Mouse (Mus musculus) E14TG2a.4 (cell line): ENCODE results near the gene Shkbp1.

Source experiments
- H3K27me3 ChIP-seq: 2 replicates; pipeline ENCODE4 v1.6.1; 2014; ENCODE audit warnings: low read length, control low read depth; ENCODE audit not compliant: insufficient read depth
- H3K36me3 ChIP-seq: 2 replicates; pipeline ENCODE4 v1.6.1; 2014; ENCODE audit warnings: low read length, control low read depth; ENCODE audit not compliant: insufficient read depth
- H3K4me1 ChIP-seq: replicated peaks from 2 replicates; pipeline ENCODE4 v1.6.1; 2014; ENCODE audit warnings: low read depth, low read length, control low read depth
- H3K4me3 ChIP-seq: replicated peaks from 2 replicates; pipeline ENCODE4 v1.5.1; 2014; ENCODE audit warnings: mild to moderate bottlenecking, low read length
- H3K9me3 ChIP-seq: 2 replicates; pipeline ENCODE4 v1.6.1; 2014; ENCODE audit warnings: low read length, control low read depth
- CTCF ChIP-seq: conservative IDR thresholded peaks from 2 replicates; pipeline ENCODE4 v1.5.1; 2014; ENCODE audit warnings: low read length
- NANOG ChIP-seq: IDR thresholded peaks from 2 replicates; pipeline ENCODE4 v1.6.1; 2014; ENCODE audit warnings: borderline replicate concordance, low read length, mixed read lengths
- POU5F1 ChIP-seq: IDR thresholded peaks from 2 replicates; pipeline ENCODE4 v1.6.1; 2014; ENCODE audit warnings: low read length, borderline replicate concordance

Shkbp1 gene

GRCm38 (mm10) chr7:27333316-27333941 lies 22.4 kb downstream of the Shkbp1 start:
- H3K36me3 ChIP-seq: 0 out of 2 replicates have a peak, but pooled peaks cover 4% of the 10 kb centered on the region
- peaks cover 3% of the 10 kb centered on the region; the same call in 1 of the 2 replicates for H3K27me3 ChIP-seq
- H3K4me1 ChIP-seq: peaks cover 76% of the 10 kb centered on the region
- TF ChIP-seq NANOG (no peak), POU5F1 (no peak), CTCF (no peak)
- H3K9me3 ChIP-seq: no peaks in the 10 kb centered on the region
- H3K4me3 ChIP-seq: peak overlapping the region; percentile 85

- H3K9me3 ChIP-seq: no peaks in the 10 kb centered on the region
- H3K27me3 ChIP-seq: peaks cover 3% of the 10 kb centered on the region; the same call in 1 of the 2 replicates
- TF ChIP-seq CTCF (peak; percentile 89), POU5F1 (no peak), NANOG (no peak)
- H3K4me1 ChIP-seq: peaks cover 76% of the 10 kb centered on the region
- H3K4me3 ChIP-seq: peak overlapping the region; percentile 85
- peaks cover 10% of the 10 kb centered on the region for H3K36me3 ChIP-seq
These were observed 23.2 kb downstream of the Shkbp1 start for GRCm38 (mm10) chr7:27332353-27333199.

- no peak for TF ChIP-seq POU5F1
- no peak for TF ChIP-seq NANOG
- Histone ChIP-seq H3K9me3 (no peaks in the 10 kb centered on the region), H3K4me1 (peaks cover 77% of the 10 kb centered on the region), H3K4me3 (peak overlapping the region; percentile 85), H3K36me3 (peaks cover 17% of the 10 kb centered on the region), H3K27me3 (no peaks in the 10 kb centered on the region)
These were observed 24.0 kb downstream of the Shkbp1 start for GRCm38 (mm10) chr7:27331854-27332253.

GRCm38 (mm10) chr7:27331541-27331851 lies 24.3 kb downstream of the Shkbp1 start:
- Histone ChIP-seq H3K36me3 (peaks cover 20% of the 10 kb centered on the region), H3K4me1 (peaks cover 77% of the 10 kb centered on the region), H3K9me3 (no peaks in the 10 kb centered on the region), H3K4me3 (peak overlapping the region; percentile 85), H3K27me3 (no peaks in the 10 kb centered on the region)
- TF ChIP-seq NANOG (no peak), CTCF (no peak), POU5F1 (no peak)

GRCm38 (mm10) chr7:27330709-27331540 lies 24.9 kb downstream of the Shkbp1 start:
- TF ChIP-seq CTCF: no peak
- no peak for TF ChIP-seq NANOG
- TF ChIP-seq POU5F1: no peak
- Histone ChIP-seq H3K9me3 (no peaks in the 10 kb centered on the region), H3K36me3 (peaks cover 23% of the 10 kb centered on the region), H3K4me3 (peak overlapping the region; percentile 85), H3K4me1 (peaks cover 78% of the 10 kb centered on the region), H3K27me3 (no peaks in the 10 kb centered on the region)

- TF ChIP-seq CTCF (no peak), POU5F1 (no peak), NANOG (no peak)
- H3K36me3 ChIP-seq: peaks cover 28% of the 10 kb centered on the region
These were observed 25.8 kb downstream of the Shkbp1 start for GRCm38 (mm10) chr7:27329981-27330380.

GRCm38 (mm10) chr7:27329326-27329947 lies 26.4 kb downstream of the Shkbp1 start:
- Histone ChIP-seq H3K4me1 (peaks cover 79% of the 10 kb centered on the region), H3K36me3 (peaks cover 34% of the 10 kb centered on the region), H3K27me3 (no peaks in the 10 kb centered on the region), H3K9me3 (no peaks in the 10 kb centered on the region), H3K4me3 (peak overlapping the region; percentile 85)
- peak; percentile 37 for TF ChIP-seq CTCF
- TF ChIP-seq POU5F1: no peak
- TF ChIP-seq NANOG: no peak

More at GRCm38 (mm10) chr7:27329981-27330380, 25.8 kb downstream of the Shkbp1 start:
- peaks cover 79% of the 10 kb centered on the region for H3K4me1 ChIP-seq
- H3K4me3 ChIP-seq: peak overlapping the region; percentile 85
- no peaks in the 10 kb centered on the region for H3K27me3 ChIP-seq
- no peaks in the 10 kb centered on the region for H3K9me3 ChIP-seq
